Mouse (Mus musculus): ENCODE measurements at regions not wholly inside any gene's neighbourhood (a gene's known extent, or its start where the extent isn't known, plus 50 kb on each side); places are given as distances from the start of the nearest gene placed in this dataset.

DNA sequence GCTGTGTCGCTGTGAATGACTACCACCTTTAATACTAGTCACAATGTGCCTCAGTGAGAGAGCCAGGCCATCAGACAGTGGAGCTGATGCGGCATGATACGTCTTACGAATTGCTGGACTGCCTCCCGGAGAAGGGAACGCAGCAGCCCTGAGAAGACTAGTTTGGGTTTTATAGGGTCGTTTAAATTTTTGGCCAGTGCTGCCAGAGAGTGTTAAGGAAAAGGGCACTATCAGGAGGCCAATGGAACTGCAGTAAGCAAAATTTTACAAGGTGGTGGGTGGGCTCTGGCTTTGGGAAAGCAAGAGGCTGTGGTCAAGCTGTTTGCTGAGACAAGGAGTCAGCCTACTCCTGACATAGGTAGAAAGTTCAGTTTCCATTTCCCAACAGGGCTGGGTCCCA is 84.7 kb upstream of the Chd2 start:
- TF ChIP-seq CTCF (IDR thresholded peaks at IDR 0.05; ENCODE audit: insufficient read depth, low read depth, low read length) (no peak), POLR2A (IDR thresholded peaks at IDR 0.05; ENCODE audit: insufficient read depth, low read depth, low read length) (no peak)

Measured in olfactory bulb, adult 2 months (tissue).